Mouse (Mus musculus) left cerebral cortex, postnatal 4 days (tissue): ENCODE measurements at regions not wholly inside any gene's neighbourhood (a gene's known extent, or its start where the extent isn't known, plus 50 kb on each side); places are given as distances from the start of the nearest gene placed in this dataset.

Source experiments
- DNase-seq: peaks from one replicate; pipeline ENCODE4 v3.0.0-alpha.2; 2022
- intact Hi-C: fragments of 180-260 bp; cut with DNase I; formaldehyde crosslinking; loops from one replicate; pipeline ENCODE4 v1.15.1; 2025

GRCm38 (mm10) chr14:16927136-16927535 lies 108.2 kb upstream of the Rarb start:
- DNase-seq: no peak
- intact Hi-C loops: no loop called here

DNA sequence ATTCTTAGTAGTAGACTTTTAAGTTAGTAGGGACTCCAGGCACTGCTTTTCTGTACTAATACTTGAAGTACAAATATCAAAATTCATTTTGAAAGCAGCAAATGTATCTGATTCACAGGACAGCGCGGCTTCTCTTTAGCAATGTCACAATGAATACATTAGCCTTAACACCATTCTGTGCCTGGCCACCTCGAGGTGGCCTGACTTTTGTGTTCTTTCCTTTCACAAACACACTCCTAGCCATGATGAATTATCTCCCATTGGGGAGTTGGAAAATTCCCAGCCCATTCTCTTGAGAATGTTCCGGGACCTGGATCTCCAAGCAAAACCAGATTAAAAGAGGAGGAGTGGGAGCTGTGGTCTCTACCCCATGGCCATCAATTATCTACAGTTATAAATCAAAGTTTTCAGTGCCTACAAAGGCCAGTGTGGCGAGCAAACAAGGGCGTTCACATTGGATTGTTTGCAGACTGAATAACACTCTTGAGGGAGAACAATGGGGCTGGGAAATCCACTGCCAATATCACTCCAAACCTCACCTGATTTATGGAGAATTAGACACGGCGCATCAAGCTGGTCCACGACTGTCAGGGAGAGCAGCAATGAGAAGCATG lies 82.7 kb upstream of the Rarb start:
- DNase-seq: no peak
- intact Hi-C loops: no loop called here

GRCm38 (mm10) chr14:16897747-16898544 lies 79.0 kb upstream of the Rarb start:
- intact Hi-C loops: no loop called here
- no peak for DNase-seq

DNA sequence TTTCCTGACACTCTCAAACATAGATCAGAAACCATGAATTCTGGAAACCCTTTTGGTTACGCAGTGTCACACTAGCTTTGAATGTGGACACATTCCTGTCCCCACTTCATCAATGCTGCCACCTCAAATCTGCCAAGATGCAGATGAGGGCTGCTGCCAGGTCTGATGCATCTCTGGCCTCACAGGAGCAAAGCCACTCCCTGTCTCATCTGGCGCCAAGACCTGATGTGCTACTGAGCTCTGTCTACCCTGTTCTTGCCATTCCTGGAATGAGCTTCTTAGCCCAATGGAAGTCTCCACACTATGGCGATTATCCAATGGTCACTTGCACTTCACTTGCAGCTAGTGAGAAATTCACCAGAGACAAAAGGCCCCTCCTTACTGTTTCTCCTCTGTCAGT lies 78.0 kb upstream of the Rarb start:
- DNase-seq: peak; percentile 7
- intact Hi-C loops: no loop called here

DNA sequence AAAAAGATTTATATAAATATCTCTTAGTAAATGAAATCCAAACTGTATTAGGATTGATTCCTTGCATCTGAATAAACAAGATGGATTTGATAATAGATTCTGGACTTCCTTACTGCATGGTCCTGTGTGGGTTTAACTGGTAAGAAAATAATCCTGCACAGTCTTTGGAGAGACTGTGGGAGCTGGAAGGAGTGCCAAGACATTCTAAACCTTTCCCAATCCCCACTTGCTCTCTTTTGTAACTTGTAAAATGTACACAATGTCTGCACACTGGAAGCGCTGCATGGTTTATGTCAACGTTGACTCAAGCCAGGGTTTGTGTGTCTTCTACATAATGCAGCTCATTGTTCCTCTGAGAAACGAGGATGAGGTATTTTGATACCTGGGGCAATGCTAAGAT lies 62.3 kb upstream of the Rarb start:
- DNase-seq: no peak
- intact Hi-C loops: no loop called here

GRCm38 (mm10) chr14:16869221-16869620 lies 50.3 kb upstream of the Rarb start:
- intact Hi-C loops: no loop called here
- no peak for DNase-seq
